Mouse (Mus musculus) mouse embryonic stem cell (cell line): ENCODE results near the gene Dip2b.

Source experiments
- in situ Hi-C, 2 experiments: fragments of 300-500 bp; cut with MboI; formaldehyde crosslinking; loops; 1 replicate in 1 of 2; 3 replicates in 1 of 2; pipeline ENCODE4 v1.14.3; 2019 to 2020; ENCODE audit warnings: low sequenced_read_pairs in 2 of 2, low pct_unique_long_range_greater_than_20kb in 1 of 2, mixed read lengths in 1 of 2; ENCODE audit not compliant: unreplicated experiment in 1 of 2

Dip2b gene

DNA sequence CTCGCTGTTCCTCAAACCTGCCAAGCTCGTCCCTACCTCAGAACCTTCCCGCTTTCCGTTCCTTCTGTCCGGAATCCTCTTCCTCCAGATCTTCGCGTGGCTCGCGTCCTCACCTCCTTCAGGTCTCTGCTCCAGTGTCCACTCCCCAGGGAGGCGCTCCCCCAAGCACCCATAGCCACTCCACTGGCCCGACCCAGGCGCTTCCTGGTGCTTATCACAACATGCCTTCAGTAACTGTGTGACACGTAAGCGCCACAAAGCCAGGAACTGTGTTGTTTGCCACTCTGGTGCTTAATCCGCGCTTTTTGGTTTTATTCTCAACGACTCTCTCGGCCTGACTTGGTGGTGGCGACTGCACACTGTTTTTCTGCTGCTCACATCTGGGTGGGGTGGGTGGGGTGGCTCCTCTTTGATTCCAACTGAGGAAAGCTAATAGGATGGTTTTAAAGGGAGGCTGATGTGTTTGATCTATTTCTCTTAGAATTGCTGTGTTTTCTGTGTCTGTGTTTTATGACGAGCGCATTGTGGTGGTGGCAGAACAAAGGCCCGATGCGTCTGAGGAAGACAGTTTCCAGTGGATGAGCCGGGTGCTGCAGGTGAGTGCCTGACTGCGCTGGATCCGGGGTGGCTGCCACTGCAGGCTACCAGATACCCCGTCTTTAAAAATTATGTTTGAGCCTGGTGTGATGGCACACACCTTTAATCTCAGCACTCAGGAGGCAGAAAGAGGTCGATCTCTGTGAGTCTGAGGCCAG lies 144.2 kb downstream of the Dip2b start:
- in situ Hi-C loops = loop anchor here in 1 of 2 experiments (10.0 kb wide), 1 partner anchor 148 kb away; the partner anchor contains the start of gene Dip2b

DNA sequence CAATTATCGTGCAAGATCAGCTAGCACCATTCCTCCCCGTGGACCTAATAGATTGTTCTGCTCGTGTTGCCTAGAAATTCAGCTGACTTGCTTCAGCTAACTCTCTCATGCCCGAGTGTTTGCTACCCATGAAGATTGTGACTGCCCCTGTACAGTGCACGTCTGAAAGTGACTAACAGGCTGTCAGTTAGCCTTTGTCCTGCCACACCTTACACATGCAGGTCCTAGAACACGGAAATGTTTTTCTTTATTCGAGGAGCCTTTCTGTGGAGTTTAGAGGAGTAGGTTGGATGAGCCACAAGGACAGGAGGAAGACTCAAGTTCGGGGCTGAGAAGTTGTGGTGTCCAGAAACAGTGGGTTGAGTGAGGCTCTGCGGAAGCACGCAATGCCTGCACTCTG lies 145.0 kb downstream of the Dip2b start:
- in situ Hi-C loops = loop anchor here in 1 of 2 experiments (10.0 kb wide), 1 partner anchor 149 kb away; the partner anchor contains the start of gene Dip2b

DNA sequence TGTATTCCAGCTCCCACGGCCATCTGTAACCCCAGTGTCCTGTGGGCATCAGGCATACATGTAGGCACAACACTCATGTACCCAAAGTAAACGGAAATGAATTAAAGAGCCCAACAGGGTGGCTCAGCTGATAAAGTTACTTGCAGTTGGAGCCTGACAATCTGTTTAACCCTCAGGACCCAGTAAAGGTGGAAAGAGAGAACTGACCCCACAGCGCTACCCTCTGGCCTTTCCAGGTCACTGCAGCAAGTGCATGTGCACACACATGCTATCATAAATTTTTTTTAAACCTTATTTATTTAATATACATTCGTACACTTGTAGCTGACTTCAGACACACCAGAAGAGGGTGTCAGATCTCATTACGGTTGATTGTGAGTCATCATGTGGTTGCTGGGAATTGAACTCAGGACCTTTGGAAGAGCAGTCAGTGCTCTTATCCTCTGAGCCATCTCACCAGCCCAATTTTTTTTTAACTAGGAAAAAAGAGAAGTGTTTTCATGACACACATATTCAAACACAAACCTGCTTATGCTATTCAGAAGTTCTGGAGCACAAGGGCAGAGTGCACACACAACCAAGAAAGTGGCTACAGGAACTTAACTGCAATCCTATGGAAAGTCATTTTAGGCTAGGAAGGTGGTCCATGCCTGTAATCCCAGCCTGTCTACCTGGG lies 146.5 kb downstream of the Dip2b start:
- in situ Hi-C loops = loop anchor here in 1 of 2 experiments (10.0 kb wide), 1 partner anchor 150 kb away; the partner anchor contains the start of gene Dip2b

- in situ Hi-C loops = loop anchor here in 1 of 2 experiments (10.0 kb wide), 1 partner anchor 151 kb away; the partner anchor contains the start of gene Dip2b
Measured at GRCm38 (mm10) chr15:100186234-100186633, 147.8 kb downstream of the Dip2b start.

GRCm38 (mm10) chr15:100186882-100187672 lies 148.6 kb downstream of the Dip2b start:
- in situ Hi-C loops = loop anchor here in 1 of 2 experiments (10.0 kb wide), 1 partner anchor 152 kb away; the partner anchor contains the start of gene Dip2b

GRCm38 (mm10) chr15:100188542-100188941 lies 150.1 kb downstream of the Dip2b start:
- in situ Hi-C loops = loop anchor here in 1 of 2 experiments (10.0 kb wide), 1 partner anchor 154 kb away; the partner anchor contains the start of gene Dip2b

- in situ Hi-C loops = loop anchor here in 1 of 2 experiments (10.0 kb wide), 1 partner anchor 154 kb away; the partner anchor contains the start of gene Dip2b
Measured at GRCm38 (mm10) chr15:100188962-100189404, 150.5 kb downstream of the Dip2b start.

- in situ Hi-C loops = no loop called here
Measured at GRCm38 (mm10) chr15:100190083-100190482, 151.6 kb downstream of the Dip2b start.

DNA sequence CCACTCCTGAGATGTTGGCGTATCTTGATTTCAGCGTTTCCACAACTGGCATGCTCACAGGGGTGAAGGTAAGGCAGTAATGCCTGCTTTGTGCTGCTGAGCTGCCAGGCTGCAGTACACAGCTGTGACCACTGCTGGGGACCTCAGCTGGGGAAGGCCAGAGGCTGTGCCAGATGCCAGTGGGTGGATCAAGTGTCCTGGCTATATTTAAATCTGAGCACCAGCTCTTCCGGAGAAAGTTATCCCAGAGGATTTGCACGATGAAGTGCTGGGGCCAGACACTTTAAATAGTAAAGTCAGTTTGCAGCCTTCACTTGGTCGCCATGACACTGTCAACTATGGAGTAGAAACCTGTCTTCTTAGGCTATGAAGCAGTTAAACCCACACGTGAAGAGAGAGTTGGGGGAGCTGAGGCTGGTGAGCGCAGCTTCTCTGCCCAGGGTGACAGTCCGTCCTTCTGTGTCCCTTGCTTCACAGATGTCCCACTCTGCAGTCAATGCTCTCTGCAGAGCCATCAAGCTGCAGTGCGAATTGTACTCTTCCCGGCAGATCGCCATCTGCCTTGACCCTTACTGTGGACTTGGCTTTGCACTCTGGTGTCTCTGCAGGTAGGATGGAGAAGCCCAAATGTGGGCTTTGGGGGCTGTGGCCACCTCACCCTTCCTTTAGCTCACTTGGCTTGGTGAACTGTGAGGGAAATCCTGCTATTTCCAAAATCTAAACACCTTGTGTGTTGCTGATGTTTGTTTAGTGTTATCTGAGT lies 160.7 kb downstream of the Dip2b start:
- in situ Hi-C loops = no loop called here

DNA sequence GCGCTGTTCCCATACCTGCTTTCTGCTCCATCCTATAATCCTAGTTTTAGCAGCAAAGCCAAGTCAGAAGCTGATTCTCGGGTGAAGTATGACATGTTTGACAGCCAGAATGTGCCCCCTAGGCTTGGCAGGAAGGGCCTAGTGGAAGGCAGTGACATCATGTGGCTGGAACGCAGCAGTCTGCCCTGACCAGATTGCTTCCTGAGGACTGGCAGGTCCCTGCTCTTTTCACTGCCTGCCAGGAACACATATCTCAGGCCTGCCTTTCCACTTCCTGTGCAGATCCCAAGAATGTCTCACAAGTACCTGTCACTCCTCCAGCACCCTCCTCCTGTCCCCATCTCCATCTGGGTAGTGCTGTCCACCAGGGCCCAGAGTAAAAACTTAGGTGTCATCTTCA lies 161.3 kb downstream of the Dip2b start:
- in situ Hi-C loops = no loop called here

DNA sequence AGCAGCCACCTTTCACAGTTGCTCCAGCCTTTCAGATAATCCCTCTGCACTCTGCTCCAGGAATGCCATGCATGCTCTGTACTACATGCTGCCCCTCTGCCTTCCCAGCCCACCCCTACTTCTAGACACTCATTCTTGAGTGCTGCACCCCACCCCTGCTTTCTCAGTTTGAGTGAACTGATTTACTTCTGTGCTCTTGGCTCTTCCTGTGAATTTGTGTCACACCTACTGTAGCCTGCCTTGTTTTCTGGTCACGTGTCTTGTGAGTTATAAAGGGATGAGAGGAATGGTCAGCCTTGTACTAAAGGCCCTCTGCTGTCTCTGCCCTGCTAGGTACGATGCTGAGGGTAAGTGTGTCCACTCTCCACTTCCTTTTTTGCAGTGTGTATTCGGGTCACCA lies 163.3 kb downstream of the Dip2b start:
- in situ Hi-C loops = no loop called here

- in situ Hi-C loops = no loop called here
Measured at GRCm38 (mm10) chr15:100202431-100203015, 164.1 kb downstream of the Dip2b start.

GRCm38 (mm10) chr15:100204574-100204973 lies 166.1 kb downstream of the Dip2b start:
- in situ Hi-C loops = no loop called here

DNA sequence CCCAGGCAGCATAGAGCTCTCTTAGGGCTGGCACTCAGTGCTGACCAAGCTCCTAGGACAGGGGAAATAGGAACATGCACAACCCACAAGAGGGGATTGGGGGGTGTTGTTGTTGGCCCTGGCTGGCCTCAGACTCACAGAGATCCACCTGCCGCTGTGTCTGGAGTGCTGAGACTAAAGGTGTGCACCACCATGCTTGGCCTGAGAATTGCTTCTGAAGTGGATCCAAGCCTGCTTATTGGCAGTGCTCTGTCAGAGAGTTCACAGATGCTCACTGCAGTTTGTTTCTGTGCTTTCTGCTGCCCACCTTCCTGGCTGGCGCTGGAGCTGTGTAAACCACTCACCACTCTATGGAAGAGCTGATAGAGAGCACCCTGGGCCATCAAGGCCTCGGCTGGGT lies 171.5 kb downstream of the Dip2b start:
- in situ Hi-C loops = no loop called here

DNA sequence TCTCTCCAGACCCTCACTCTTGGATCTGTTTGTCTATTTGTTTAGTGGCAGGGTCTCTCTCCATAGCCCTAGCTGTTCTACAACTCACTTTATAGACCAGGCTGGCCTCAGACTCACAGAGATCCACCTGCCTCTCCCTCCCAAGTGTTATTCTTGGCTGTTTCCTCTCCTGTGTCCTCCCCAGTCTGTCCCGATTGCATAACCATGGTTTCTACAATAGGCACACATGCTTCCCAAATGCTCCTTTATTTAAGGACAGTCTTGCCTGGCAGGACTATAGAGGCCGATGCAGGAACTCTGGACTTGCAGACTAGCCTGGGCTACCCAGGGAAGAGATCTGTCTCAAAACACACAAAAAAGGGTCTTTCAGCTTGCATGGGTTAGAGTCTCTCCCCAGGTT lies 174.9 kb downstream of the Dip2b start:
- in situ Hi-C loops = no loop called here

DNA sequence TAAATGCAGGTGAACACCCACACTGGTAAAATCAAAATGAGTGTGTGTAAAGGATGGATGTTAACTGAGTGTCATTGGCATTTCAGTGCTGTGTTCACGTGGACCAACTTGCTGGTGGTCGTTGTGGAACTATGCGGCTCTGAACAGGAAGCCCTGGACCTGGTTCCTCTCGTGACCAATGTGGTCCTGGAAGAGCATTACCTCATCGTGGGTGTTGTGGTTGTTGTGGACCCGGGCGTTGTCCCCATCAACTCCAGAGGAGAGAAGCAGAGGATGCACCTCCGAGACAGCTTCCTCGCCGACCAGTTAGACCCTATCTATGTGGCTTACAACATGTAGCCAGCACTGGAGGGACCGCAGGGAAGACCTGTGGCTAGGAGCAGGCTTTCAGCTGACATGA lies 176.6 kb downstream of the Dip2b start:
- in situ Hi-C loops = no loop called here

DNA sequence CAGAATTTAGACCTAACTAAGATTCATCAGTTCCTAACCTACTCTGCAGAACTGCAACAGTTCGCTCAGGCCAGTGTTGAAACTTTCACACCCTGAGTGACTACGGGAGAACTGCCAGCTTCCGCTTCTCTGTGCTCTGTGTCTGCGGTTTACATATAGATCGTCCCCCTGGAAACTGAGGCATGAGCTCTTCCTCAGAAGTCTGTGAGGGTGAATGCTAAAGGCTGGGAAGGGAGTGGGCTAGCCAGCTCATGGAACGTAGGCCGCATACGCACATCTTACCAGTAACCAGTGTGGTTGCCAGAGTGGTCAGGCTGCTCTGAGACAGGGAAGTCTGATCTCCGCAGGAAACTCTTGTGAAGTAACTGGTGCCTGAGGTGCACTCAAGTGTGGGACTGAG lies 177.7 kb downstream of the Dip2b start:
- in situ Hi-C loops = no loop called here

- in situ Hi-C loops = no loop called here
Measured at GRCm38 (mm10) chr15:100218018-100218417, 179.6 kb downstream of the Dip2b start.
